Mouse (Mus musculus) T-helper 2 cell (primary cell): ENCODE measurements around the gene Il12b.

Source experiments
- in situ Hi-C: fragments of 300-600 bp; cut with MboI, MseI; formaldehyde crosslinking; loops from one replicate; pipeline ENCODE4 v1.15.1; 2025; ENCODE audit warnings: high pct_unique_total_duplicates

Il12b gene

DNA sequence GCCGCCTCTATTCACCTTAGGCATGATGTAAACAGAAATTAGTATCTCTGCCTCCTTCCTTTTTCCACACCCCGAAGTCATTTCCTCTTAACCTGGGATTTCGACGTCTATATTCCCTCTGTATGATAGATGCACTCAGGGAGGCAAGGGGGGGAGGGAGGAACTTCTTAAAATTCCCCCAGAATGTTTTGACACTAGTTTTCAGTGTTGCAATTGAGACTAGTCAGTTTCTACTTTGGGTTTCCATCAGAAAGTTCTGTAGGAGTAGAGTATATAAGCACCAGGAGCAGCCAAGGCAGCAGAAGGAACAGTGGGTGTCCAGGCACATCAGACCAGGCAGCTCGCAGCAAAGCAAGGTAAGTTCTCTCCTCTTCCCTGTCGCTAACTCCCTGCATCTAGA, at the start of gene Il12b:
Il12b (plus strand) TSS at position 301 of the 400 bp plus-strand sequence.
- in situ Hi-C loops: no loop called here

DNA sequence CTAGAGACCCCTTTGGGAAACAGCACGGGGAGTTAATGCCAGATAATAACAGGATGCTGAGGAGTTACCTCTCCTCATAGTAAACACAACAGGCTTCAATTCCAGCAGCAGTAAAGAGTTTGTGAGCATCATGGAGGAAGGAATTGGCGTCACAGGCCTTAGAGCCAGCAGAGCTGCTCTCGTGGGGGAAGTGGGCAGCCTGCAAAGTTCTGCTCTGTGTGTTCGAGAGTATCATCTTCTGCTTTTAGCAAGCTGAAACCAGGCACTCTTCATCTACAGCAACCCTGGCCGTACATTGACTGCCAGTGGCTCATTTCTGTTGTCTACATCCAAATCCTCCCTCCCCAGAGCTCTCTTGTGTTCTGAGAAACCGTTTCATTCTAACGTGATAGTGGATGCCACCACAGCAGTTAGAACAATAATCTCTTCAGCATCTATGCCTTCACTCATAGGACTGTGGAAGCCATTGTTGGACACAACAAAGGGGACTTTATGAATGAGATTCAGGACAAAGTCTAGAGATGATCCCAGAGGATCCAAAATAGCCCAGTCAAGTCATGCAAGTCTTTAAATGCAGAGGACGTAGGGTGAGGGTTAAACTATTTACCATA, 44.9 kb upstream of the Il12b start:
- in situ Hi-C loops: no loop called here

DNA sequence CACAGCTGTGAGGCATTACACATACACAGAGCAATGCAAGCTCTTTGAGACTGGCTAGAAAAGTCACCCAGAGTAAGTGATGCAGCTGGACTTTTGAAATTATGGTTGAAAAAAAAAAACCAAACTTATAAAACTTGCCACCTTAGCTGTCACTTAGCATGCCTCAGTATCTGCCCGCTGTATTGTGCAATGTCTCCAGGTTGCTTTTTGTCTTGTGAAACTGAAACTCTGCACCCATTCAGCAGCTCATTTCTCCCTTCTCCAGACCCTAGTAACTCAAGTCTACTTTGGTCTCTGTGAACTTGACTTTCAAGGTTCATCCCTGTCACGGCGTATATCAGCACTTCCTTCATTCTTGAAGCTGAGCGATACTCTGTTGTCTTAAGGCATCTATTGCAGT, 43.7 kb upstream of the Il12b start:
- in situ Hi-C loops: no loop called here

DNA sequence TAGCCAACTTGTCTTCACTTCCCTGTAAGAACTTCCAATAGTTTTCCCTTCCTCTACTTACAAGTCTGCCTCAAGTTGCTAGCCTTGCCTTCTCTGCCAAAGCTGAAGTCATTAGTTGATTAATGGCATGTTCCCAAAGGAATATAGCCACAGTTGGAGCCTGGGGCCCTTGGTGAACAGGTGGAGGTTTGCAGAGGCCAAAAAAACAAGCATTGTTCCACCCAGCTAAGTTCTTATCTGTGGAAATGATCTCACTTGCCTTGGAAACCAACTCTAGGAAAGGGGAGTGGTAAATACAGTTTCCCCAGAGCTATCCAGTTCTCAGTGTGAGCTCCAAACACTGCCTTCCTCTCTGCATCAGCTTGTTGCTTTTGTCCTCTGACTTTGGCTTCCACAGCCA, 35.3 kb upstream of the Il12b start:
- in situ Hi-C loops: no loop called here

DNA sequence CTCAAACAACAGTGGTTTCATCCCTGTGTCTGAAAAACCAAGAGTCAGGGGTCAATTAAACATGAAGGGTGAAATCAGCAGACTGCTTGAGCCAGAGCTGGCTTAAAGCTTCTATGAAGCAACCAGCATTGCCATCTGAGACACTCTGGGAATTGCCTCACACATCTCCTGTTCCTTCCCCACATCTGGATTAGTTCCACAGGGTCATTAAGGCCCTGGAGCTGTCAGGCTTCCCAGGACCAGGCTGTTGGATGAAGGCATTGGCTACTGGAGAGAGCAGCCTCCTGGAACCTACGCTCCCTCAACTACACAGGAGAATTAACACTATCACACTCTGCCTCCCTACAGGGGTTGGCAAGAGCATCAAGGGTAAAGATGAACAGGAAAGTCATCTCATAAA, 32.2 kb upstream of the Il12b start:
- in situ Hi-C loops: no loop called here

DNA sequence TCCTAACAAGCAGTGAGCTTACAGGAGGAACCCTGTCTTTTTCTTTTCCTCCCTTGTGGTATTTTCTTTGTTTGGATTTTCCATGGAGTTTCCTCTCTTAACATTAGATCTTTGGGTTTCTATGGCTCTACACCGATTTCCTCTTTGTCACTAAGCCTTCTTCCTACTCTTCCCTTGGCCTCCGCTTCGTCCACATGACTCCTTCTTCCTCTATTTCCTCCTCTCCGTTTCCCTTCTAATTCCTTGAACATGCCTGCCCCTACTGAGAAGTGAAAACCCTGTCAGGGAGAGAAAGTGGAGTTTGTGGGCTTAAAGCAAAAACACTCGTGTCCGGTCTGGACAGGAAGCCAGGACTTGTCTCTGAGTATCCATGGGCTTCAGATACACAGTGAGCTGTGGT, 27.0 kb upstream of the Il12b start:
- in situ Hi-C loops: no loop called here

DNA sequence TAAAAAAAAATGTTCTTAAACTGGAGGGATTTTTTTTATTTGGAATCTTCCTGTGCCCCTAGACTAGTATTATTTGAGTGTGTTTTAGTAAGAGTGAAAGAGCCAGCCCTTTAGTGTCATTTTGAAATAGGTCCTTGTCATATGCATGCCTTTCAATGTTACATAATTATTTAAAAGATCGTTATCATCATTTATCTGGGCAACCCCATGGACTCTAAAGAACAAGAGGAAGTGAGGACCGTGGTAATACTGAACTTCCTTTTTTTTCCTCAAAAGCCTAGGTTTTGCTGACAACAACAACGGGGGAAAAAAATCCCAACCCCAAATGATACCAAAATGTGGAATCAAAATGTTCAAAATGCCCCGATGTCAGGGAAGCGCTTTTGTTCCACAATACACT, 22.0 kb upstream of the Il12b start:
- in situ Hi-C loops: no loop called here

DNA sequence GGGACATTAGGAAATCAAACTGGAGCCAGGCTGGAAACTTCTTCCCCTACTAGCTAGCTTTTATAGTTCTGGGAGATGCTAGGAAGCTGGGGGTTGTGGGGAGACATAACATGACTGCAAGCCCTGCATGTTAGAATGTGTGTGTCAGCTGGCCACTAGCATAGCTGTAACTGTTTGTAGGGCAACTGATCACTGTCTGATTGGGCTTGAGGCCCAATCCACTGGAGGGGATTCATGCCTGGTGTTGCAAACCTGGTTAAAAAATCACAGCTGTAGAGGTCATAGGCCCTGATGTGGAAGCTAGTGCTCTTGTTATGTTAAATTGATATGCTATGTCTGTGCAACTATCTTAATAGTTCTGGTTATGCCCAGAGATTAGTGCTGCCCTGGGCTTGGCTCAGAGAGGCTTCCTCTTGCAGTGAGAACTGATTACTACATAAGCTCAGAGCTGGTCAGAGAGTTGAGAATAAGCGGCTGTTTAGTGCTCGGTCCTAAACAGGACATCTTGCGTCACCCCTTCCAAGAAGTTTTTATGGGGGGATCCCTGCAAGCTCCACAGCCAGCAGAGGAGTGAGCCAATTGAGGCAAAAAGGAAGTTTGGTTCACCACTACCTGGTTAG, 19.3 kb upstream of the Il12b start:
- in situ Hi-C loops: no loop called here

DNA sequence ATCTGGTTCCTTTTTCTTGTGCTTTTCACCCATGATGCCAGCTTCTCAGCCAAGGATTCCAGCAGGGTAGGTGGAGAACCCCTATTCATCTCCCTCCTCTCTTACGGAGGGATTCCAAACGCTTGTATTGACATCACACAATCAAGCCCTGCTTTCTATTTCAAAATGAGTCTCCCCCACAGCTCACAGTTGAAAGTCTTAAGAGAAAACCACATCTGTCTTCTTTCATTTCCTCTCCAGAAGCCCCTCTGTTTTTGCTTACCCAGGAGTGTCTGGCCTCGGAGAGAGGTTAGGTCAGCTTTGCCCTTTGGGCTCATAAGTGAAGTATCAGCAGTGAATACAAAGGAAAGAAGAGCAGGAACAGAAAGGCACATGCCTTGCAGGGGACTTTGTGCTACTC, 17.7 kb upstream of the Il12b start:
- in situ Hi-C loops: no loop called here

DNA sequence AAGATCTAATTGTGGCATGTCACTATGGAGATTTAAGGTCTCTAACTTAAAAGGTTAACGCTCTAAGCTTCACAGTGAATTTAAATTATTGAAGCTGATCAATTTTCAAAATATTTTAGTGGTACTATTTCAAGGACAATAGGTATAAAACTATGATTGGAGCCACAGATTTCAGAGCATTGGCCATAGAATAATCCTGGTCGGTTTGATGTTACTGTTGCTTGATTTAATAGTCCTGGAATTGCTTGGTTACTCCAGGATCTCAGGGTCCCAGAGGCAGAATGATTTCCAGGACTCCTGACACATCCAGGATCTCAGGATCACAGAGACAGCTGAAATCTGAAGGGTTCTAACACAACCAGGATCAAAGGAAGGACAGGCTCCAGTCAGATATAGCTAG, 12.8 kb upstream of the Il12b start:
- in situ Hi-C loops: no loop called here

DNA sequence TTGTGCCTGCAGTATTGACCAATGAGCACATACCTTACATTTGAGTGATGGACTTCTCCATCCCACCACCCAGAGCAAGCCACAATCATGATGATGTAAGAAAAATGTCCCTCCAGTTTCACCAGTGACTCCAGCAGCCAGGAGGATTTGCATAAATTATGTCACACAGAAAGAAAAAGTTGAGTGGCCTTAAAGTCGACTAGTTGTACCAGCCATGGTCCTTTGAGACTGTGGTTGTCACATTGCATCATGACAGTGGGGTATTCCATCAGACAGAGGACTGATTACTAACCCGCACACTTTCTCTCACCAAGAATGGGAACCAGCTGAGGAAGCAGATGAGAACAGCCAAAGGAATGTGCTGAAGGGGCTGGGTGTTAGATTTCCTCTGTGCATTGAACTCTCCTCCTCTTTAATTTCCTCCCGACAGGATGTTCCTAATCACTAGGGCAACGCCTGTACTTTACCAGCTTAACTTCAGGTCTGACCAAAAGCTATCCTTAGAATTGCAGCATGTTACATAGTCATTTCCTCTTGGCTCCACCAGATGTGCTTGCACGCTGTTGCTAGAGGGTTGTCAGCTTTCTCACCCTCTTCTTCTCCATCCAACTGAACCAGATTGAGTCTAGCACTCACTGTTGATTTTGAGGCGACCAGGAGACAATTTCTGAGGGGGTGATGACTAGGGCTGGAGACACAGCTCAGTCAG, 9.7 kb upstream of the Il12b start:
- in situ Hi-C loops: no loop called here

DNA sequence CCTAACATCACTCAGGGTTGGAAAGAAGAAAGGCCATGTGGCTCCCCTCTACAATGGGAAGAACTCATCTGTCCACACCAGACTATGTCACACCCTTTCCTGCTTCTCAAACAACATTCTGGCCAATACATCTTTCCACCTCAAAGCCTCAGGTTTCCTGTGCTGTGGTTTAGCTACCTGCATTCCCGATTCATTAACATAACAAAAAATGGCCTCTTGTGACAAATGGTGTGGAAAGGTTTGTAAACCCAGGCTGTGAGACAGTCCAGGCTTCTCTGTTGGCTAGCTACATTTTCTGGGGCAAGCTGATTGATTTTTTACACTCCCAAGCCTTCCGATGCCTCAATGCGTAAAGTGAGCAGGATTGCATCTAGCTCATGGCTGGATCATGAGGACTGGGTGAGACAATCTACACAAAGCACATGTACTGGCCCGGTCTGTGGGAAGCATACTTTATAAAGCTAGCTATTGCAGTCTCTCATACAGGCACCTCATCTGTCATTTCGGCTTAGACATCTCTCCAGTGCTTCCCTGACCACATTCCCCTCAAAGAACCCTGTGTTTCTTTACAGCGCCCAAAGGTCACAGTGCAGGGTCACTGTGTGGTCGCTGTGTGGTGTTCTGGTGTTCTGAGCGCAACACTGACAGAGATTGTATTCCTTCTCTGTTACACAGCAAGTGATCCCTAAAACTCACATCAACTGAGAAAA, 6.6 kb upstream of the Il12b start:
- in situ Hi-C loops: no loop called here

DNA sequence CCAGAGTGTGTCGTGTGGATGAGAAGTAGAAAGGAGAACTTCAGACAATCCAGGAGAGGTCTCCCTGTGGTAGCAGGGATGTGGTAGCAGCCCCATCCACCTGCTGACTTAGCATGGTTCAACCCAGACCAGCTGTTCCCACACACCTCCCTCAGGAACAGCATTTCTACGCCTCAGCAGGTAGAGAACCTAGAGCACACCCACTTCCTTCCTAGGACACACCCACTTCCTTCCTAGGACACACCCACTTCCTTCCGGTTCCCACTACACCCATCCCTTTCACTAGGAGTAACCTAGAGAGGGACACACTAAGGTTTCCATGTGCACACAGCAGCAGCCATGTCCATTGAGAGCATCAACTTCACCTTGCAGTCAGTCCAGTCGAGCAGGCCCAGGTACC, 4.5 kb upstream of the Il12b start:
- in situ Hi-C loops: no loop called here

DNA sequence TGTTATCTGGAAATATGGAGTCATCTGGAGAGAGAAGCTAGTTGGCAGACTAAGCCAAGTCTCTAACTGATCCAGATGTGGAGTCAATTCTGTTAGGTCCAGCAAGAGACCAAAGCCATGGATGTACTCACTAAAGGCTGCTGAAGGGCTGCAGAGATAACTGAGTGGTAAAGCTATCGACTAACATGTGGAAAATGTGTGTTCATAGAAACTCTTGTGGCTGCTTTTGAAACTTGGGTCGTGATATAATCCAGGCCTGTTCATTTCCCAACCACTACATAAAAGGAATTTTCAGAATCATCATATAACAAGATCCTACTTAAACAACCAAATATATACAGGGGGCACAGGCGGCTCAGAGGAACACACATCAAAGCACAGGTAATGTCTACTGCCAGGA, 2.3 kb upstream of the Il12b start:
- in situ Hi-C loops: no loop called here

DNA sequence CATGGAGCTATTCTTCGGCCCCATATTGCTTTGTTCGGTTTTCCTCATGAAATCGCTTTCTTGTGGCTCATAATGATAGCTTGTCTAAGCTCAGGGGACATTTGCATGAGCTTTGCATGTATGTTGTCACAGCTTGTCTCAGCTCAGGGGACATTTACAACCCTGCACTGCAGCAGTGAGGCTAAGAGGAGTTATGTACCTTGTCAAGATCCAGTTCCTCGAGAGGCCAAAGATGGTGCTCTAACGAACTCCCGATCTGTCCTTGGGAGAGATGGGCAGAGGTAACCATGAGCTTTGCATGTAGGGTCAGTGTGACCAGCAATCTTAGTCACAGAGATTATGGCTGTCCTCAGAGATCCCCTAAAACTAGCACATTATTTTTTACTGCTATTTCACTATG, 1.5 kb upstream of the Il12b start:
- in situ Hi-C loops: no loop called here

DNA sequence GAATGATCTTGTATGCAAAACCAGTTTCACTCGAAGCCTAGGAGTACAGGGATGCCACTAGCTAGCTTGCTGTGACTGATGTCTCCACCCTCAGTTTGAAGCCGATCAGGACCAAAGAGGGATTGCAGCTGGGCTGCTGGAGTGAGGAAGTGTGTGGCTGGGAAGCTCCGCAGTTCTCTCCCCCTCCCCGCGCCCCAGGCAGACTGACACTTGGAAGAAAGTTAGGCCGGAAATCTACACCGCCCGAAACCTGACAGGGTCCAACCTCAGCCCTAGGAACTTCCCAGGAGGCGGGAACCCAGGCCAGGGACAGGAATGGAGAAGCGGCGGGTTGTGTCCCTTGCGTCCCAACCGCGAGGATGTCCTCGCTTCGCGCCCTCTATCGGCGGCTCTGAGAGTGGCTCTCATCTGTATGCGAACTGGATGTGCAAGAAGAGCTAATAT, 1.1 kb upstream of the Il12b start:
- in situ Hi-C loops: no loop called here

DNA sequence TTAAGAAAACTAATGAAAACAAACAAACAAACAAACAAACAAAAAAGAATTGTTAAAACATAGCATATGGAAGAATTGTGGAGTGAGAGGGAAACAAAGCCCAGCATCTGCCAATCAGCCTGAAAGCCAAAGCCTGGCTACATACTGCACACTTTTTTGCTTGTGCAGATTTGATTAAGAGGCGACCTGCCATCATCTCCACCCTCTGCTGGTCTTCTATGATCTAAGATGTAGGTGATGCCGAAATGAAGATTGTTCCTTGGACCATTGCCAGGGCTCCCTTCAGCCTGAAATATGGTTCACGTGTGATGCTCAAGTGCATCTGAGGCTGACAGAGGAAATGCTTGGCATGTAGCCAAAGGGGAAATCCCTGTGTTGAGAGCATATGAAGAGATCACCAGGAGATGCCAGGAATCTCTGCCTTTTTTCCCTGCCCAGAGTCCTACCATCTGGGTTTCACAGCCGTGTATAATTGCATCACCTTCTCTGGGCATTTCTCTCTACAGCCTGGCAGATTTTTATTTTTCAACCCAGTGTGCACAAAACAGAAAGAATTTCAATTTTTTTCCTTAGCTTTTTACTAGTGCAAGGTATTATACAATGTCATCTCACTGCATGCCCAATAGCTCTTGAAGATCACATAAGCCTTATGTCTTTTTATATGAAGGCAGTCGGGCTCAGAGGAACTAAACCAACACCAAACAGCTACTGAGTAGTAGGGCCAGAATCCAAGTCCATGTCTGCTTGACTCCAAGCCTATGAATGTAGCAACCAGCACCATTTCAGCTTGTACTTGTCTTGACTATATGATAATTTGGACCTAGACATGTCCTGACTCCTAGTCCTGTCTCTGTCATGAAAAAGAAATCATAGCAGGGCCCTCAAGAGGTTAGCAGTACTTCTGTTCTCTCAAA, 2.0 kb downstream of the Il12b start:
- in situ Hi-C loops: no loop called here

DNA sequence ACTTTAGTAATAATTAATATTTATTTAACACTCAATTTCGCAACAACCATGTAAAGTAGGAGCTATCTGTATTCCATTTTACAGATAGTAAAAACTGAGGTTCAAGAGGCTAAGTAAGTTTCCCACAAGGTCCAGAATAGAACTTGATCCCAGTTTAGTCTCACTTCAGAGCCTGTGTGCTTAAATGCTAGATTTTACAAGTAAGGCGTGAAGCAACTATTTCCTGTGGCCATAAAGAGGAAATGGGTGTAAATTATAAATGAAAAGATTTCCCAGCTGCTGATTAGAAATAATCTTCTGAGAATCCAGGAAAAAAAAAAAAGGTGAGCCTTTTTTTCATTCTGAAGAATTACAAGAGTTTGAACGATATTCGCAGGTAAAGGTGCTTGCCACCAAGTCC, 5.2 kb downstream of the Il12b start:
- in situ Hi-C loops: no loop called here

DNA sequence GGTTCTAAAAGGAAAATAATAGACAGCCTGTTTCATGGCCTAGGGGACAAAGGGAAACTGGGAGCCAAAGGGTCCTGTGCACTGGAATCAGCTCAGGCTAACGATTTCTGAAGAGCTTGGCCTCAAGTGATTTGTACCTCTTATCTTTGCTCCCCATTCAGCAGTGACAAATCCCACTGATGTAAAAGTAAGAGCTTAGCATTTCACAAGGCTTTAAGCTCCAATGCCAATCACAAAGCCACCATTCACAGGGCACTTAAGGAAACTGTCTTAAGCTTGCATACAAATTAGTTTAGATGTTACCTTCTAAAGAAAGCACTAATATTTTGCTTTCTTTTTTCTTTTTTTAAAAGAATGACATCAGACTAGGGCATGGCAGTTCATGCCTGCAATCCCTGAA, 6.1 kb downstream of the Il12b start:
- in situ Hi-C loops: no loop called here

DNA sequence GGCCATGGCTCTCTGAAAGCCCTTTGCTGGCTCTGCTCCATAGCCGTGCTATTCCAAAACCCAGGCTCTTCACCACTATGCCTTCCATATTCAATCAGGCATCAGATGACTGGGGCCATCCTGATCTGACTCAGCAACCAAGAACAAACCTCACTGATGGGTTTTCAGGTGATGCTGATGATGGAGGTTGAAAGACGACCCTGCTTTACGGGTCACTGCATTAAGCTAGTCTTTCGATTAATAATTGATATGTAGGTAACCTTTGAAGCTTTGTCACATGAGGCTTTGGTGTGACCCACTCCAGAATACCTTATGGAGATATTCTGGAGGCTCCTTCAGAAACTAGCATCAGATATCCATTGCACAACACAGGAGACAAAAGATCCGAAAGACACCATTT, 6.6 kb downstream of the Il12b start:
- in situ Hi-C loops: no loop called here

DNA sequence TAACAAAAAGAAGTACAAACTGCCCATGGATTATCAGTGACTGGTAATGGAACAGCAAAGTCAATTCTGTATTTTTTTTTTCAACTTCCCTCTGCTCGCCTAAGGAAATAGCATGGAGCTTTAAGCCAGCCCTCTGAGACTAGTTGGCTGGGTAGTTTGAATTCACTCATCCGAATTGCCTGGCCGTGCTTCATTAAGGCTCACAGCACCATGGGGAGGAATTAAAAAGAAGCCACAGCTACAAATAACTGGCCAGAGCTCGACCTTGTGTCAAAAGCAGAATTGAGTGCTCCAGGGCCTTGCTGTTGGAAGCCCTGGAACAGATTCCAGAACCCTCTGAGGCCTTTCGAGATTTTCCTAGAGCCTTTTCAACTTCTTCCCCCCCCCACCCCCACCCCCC, 8.8 kb downstream of the Il12b start:
- in situ Hi-C loops: no loop called here

DNA sequence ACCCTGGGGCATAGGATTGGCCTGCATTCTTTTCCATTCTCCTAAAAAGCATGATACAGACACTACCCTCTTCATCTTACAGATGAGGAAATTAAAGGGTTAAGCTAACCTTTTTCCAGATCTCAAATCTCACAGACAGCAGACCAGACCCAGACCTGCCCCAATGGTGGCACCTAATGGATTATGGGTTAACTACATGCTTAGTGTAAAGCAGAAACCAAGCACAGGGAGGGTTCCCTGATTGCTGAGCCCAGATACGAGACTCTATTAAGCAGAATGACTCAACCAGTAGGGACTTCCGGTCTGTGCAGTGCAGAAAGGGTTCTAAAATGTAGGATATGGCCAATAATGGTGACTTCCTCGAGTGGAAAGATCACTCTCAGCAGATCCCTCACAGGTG, 10.6 kb downstream of the Il12b start:
- in situ Hi-C loops: no loop called here
